Mouse (Mus musculus): ENCODE results near the gene Cdh5. TPM values are rescaled to one million over a fixed set of nuclear protein-coding genes. Genes with fewer than 3 reads are reported as not detected.

The Cdh5 gene
- total RNA-seq, 1 experiment from 2014 or later = not detected

DNA sequence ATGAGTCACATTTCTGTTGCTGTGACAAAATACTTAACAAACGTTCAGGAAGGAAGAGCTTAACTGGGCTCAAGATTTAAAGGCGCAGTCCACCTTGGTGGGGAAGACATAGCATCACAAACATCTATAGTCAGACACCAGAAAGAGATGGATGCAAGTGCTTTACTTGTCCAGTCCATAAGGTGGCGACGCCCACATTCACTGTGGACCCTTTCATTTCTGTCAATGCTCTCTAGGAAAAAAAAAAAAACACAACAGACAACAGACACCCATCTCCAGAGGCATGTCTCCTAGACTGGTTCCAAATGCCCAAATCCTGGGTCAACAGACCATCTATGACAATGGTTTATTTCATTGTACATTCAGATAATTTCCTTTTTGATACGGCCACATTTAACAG is 23.1 kb downstream of the Cdh5 start:
- ATAC-seq (replicated peaks; ENCODE audit: insufficient number of reproducible peaks, low FRiP score, low TSS enrichment, poor library complexity, severe bottlenecking) = no peak

- ATAC-seq (replicated peaks; ENCODE audit: insufficient number of reproducible peaks, low FRiP score, low TSS enrichment, poor library complexity, severe bottlenecking) = no peak
Observed at GRCm38 (mm10) chr8:104127160-104127883, 25.9 kb downstream of the Cdh5 start.

GRCm38 (mm10) chr8:104130916-104131315 is 29.5 kb downstream of the Cdh5 start:
- ATAC-seq (replicated peaks; ENCODE audit: insufficient number of reproducible peaks, low FRiP score, low TSS enrichment, poor library complexity, severe bottlenecking) = no peak

- no peak for ATAC-seq (replicated peaks; ENCODE audit: insufficient number of reproducible peaks, low FRiP score, low TSS enrichment, poor library complexity, severe bottlenecking)
Observed at GRCm38 (mm10) chr8:104131414-104131975, 30.1 kb downstream of the Cdh5 start.

DNA sequence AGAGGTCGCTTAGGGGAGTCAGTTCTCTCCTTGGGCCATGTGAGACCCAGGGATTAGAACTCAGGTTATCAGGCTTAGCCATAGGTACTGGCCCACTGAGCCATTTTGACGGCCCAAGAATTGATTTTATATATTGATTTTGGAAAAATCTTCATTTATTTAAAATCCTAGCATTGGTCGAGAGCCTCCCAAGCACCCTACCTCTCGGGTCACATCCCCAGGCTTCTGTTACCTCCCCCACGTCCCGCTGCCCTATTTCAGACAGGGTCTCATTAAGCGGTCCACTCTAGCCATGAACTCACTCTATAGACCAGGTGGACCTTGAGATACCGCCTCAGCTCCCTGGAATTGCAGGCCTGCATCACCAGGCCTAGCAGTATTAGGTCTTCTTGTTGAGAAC is 33.1 kb downstream of the Cdh5 start:
- no peak for ATAC-seq (replicated peaks; ENCODE audit: insufficient number of reproducible peaks, low FRiP score, low TSS enrichment, poor library complexity, severe bottlenecking)

- ATAC-seq (replicated peaks; ENCODE audit: insufficient number of reproducible peaks, low FRiP score, low TSS enrichment, poor library complexity, severe bottlenecking) = no peak
Observed at GRCm38 (mm10) chr8:104136277-104136676, 34.9 kb downstream of the Cdh5 start.

DNA sequence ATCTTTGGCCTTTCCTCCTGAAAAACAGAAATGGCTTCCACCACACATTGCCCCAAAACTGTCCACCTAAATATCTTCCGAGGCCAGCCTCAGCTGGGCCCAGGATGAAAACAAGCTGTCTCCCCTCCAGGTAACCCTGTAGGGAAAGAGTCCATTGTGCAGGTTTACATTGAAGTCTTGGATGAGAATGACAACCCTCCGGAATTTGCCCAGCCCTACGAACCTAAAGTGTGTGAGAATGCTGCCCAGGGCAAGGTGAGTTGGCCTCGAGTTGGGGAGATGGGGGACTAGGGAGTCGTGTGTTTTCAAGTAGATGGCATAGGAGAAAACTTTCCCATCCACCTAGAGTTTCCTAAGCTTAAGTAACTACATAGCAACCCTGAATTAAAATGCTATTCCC is 36.2 kb downstream of the Cdh5 start:
- no peak for ATAC-seq (replicated peaks; ENCODE audit: insufficient number of reproducible peaks, low FRiP score, low TSS enrichment, poor library complexity, severe bottlenecking)

DNA sequence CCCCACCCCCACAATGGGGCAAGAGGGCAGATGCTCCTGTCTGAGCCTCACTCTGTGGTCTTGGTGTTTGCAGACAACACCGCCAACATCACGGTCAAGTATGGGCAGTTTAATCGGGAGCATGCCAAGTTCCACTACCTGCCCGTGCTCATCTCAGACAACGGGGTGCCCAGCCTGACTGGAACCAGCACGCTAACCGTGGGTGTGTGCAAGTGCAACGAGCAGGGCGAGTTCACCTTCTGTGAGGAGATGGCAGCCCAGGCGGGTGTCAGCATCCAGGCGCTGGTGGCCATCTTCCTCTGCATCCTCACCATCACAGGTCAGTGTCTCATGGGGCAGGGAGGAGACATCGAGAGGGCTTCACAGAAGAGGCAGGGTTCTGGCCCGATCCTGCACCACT is 39.2 kb downstream of the Cdh5 start:
- ATAC-seq (replicated peaks; ENCODE audit: insufficient number of reproducible peaks, low FRiP score, low TSS enrichment, poor library complexity, severe bottlenecking) = no peak

DNA sequence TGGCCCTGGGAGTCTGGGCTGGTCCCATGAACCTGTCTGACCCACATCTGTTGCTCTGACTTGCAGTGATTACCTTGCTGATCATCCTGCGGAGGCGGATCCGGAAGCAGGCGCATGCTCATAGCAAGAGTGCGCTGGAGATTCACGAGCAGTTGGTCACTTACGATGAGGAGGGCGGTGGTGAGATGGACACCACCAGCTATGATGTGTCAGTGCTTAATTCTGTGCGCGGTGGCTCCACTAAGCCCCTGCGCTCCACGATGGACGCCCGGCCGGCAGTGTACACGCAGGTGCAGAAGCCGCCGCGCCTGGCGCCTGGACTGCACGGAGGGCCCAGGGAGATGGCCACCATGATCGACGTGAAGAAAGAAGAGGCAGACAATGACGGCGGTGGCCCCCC is 41.0 kb downstream of the Cdh5 start:
- no peak for ATAC-seq (replicated peaks; ENCODE audit: insufficient number of reproducible peaks, low FRiP score, low TSS enrichment, poor library complexity, severe bottlenecking)

DNA sequence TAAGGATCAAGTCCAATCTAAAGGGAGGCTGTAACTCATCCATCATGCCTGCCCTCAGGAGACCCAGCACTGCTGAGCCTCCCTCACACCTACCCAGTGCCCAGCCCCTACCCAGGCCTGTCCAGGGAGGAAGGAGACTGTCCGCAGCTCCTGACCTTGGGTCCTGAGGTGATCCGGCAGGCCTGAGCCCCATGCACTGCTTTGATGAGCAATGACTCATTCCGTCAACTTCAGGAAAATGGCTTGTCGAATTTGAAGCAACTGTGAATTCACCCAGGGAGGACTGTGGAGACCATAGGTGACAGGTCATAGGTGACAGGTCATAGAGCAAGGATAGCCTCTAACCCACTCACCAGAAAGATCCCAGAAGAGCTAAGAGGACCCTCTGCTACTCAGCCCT is 42.0 kb downstream of the Cdh5 start:
- no peak for ATAC-seq (replicated peaks; ENCODE audit: insufficient number of reproducible peaks, low FRiP score, low TSS enrichment, poor library complexity, severe bottlenecking)

GRCm38 (mm10) chr8:104144434-104145216 is 43.2 kb downstream of the Cdh5 start:
- ATAC-seq (replicated peaks; ENCODE audit: insufficient number of reproducible peaks, low FRiP score, low TSS enrichment, poor library complexity, severe bottlenecking) = no peak

DNA sequence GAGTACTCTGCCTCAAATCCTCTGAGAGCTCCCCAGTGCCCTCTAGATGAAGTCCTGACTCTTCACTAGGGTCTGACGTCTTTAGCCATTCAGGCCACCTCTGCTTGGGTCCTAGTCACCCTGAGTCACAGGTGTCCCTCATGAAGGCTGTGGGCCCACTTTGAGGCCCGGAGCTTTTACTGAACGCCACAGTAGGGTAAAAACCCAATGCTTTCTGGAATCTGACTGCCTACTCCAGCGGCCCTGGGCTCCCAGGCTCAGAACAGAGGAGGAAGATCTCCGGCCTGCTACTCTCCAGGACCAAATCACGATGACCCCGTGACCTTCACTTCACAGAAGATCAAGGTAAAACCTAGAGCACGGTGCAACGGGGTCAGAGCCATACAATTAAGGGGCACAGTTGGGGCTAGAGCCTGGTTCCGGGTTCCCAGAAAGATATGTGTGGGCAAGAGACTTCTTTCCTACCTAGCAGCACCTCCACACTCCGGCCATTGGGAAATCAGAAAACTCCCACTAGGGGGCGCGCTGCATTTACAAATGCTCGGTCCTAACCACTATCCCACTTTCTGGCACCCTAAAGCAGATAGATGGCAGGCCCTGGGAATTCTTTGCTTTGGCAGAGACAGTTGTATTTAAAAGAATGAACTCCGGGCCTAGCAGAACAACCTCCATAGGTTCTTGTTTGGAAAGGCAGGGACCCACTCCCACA is 44.7 kb downstream of the Cdh5 start:
- no peak for ATAC-seq (replicated peaks; ENCODE audit: insufficient number of reproducible peaks, low FRiP score, low TSS enrichment, poor library complexity, severe bottlenecking)

DNA sequence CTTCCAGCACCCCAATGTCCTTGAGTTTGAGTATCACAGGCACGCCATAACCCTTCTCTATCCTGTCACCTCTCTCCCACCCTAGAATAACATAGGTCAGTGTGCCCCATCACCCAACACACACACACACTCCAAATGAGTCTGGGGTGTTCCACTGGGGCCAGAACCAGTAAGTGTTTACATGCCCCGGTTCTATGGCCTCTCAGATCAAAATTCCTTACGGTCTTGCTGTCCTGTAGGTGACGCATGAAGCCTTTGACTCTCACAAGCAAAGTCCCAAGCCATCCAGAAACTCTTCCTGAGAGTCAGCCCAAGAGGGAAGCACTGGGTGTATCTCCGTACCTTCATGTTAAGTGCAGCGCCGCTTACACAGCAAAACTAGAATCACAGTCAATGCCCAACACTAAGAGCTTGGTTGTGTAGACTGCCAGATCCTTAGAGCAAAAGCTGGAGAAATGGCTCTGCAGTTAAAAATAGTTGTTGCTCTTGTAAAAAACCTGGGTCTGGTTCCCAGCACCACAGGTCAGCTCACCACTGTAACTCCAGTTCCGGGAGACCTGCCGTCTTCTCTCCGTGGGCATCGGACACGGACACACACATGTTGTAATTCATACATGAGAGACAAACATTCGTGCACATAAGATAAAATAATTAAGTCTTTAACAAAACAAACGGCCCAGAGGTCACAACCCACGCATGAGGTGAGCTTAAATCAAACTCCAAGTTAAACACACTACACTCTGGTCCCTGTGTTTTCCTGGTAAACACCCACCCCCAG is 45.5 kb downstream of the Cdh5 start:
- no peak for ATAC-seq (replicated peaks; ENCODE audit: insufficient number of reproducible peaks, low FRiP score, low TSS enrichment, poor library complexity, severe bottlenecking)

- 0 out of 2 replicates have a peak, but pooled peaks have one; percentile 22 for ATAC-seq (replicated peaks; ENCODE audit: insufficient number of reproducible peaks, low FRiP score, low TSS enrichment, poor library complexity, severe bottlenecking)
Observed at GRCm38 (mm10) chr8:104147947-104148346, 46.5 kb downstream of the Cdh5 start.

DNA sequence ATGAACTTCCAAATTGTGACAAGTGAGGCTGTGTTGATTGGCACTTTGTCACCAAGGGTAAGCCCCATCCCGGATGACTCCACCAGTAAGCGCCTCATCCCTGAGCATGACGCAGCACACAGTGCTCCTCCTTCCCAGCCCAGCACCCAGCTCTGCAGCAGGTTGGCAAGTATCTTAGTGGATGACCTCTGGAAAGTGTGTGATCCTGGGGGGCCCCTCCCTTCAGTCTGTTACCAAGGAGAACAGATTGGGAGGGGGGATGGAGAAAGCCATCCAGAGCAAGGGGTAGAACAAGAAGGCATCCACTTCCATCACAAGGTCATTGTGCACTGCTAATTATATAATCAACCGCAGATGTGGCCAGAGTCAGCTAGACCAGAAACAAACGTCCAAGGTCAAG is 59.3 kb downstream of the Cdh5 start:
- ATAC-seq (replicated peaks; ENCODE audit: insufficient number of reproducible peaks, low FRiP score, low TSS enrichment, poor library complexity, severe bottlenecking) = no peak

DNA sequence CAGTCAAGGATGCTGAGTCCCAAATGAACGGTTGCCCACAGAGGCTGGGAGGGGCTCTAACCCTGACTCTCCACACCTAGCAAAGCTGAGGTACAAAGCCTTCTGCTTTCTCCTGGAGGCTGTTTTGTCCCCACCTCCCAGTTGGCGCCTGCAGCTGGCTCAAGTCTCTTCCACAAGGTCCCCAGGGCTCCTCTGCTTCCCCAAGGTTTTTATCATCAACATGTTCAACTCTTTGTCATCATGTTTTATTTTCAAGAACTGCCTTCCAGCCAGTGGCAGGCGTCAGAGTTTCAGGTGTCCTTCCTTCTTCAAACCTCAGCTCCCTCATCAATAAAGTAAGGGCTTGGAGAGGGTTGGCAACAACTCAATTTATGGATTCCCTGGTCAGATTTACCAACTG is 68.0 kb downstream of the Cdh5 start:
- no peak for ATAC-seq (replicated peaks; ENCODE audit: insufficient number of reproducible peaks, low FRiP score, low TSS enrichment, poor library complexity, severe bottlenecking)

GRCm38 (mm10) chr8:104170118-104171049 is 69.0 kb downstream of the Cdh5 start, which contains the start of gene Bean1:
Bean1 (plus strand) TSS chr8:104170442.
- no peak for ATAC-seq (replicated peaks; ENCODE audit: insufficient number of reproducible peaks, low FRiP score, low TSS enrichment, poor library complexity, severe bottlenecking)

All from monocyte, adult 5-6 weeks (primary cell).